Mouse (Mus musculus) CH12.LX (cell line): ENCODE measurements around the gene Syn3.

ENCODE experiments used
- CTCF ChIP-seq, 2 experiments: IDR thresholded peaks in 1 of 2; conservative IDR thresholded peaks in 1 of 2; 2 replicates each; pipeline ENCODE4 v1.5.1; 2011 to 2012; ENCODE audit warnings: low read depth in 2 of 2, low read length in 2 of 2, improper control_type of control experiment in 1 of 2, inconsistent platforms in 1 of 2, mild to moderate bottlenecking in 1 of 2, moderate library complexity in 1 of 2
- E2F4 ChIP-seq: IDR thresholded peaks from 2 replicates; pipeline ENCODE4 v1.6.1; 2011; ENCODE audit warnings: low read depth, low read length, improper control_type of control experiment; ENCODE audit not compliant: insufficient replicate concordance
- ELF1 ChIP-seq: IDR thresholded peaks from 2 replicates; pipeline ENCODE4 v1.6.1; 2014; ENCODE audit warnings: low read depth, mild to moderate bottlenecking, inconsistent platforms, low read length, improper control_type of control experiment
- EP300 ChIP-seq: IDR thresholded peaks from 2 replicates; pipeline ENCODE4 v1.6.1; 2011; ENCODE audit warnings: low read length, improper control_type of control experiment
- KAT2A ChIP-seq: IDR thresholded peaks from 2 replicates; pipeline ENCODE4 v1.6.1; 2012; ENCODE audit warnings: low read length, improper control_type of control experiment, inconsistent platforms; ENCODE audit not compliant: insufficient replicate concordance
- POLR2A ChIP-seq: IDR thresholded peaks from 2 replicates; pipeline ENCODE4 v1.6.1; 2011; ENCODE audit warnings: low read depth, mild to moderate bottlenecking, improper control_type of control experiment, low read length
- RCOR1 ChIP-seq: conservative IDR thresholded peaks from 2 replicates; pipeline ENCODE4 v1.6.1; 2012; ENCODE audit warnings: low read depth, mild to moderate bottlenecking, inconsistent platforms, low read length, improper control_type of control experiment
- SIN3A ChIP-seq: IDR thresholded peaks from 2 replicates; pipeline ENCODE4 v1.6.1; 2012; ENCODE audit warnings: low read length, improper control_type of control experiment, inconsistent platforms

- no peak for TF ChIP-seq SIN3A
- TF ChIP-seq POLR2A: no peak
- TF ChIP-seq E2F4: no peak
- no peak for TF ChIP-seq ELF1
- TF ChIP-seq EP300: no peak
- TF ChIP-seq CTCF (conservative IDR thresholded peaks at IDR 0.05 in 1 of 2, IDR thresholded peaks at IDR 0.05 in 1 of 2; ENCODE audit: low read depth in 2 of 2, low read length in 2 of 2): no peak
- no peak for TF ChIP-seq KAT2A
- TF ChIP-seq RCOR1: no peak
Measured at GRCm38 (mm10) chr10:86139061-86139681, 359.5 kb downstream of the Syn3 start.
